Mouse (Mus musculus) cerebellum, adult 9-11 months (tissue): ENCODE results near the gene Eprs.
"Not testable (repeated sequence)": the region's sequence is repeated elsewhere in the genome, so short reads cannot be mapped to it uniquely, and the experiment has no call there.

Source experiments
- DNase-seq: peaks from one replicate; pipeline ENCODE4 v3.0.0; 2022

Gene Eprs

DNA sequence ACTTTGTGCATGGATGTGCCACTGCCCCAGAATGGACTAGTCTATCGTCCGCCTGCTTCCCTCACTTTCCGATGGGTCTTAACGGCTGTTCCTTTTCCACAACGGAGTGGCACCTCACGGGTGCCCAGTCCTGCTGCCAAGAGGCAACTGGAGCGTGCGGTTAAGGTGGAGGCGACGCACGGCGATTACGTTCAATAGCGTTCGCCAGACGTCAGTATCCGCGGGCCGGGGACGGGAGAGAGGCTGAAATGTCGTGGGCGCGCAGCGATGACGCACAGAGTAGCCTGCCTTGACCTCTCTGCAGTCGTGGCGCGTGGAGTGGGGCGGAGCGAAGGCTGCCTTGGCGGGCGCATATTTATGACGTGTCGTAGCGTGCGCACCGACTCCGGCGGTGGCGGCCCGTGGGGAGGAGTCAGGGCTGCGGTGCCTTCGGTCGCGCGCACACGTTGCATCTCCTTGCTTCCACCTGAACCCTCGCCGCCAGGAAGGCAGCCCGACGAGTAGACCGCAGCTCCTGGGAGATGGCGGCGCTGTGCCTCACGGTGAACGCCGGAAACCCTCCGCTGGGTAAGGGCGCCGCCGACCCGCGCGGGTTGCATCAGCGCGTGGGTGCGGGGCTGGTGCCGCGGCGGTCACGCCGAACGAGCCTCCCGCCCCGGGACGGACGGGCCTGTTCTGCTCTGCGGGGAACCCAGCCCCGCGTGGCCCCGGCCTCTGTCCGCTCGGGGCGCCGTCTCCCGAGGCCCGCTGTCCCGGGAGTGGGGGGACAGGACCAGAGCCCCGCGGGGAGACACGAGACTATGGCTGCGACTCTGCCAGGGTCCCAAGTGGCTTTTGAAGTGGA is at the start of gene Eprs:
Gene Eprs, plus strand, starts transcription at position 368 of the 844 bp plus-strand sequence.
- peak; percentile 99 for DNase-seq

DNA sequence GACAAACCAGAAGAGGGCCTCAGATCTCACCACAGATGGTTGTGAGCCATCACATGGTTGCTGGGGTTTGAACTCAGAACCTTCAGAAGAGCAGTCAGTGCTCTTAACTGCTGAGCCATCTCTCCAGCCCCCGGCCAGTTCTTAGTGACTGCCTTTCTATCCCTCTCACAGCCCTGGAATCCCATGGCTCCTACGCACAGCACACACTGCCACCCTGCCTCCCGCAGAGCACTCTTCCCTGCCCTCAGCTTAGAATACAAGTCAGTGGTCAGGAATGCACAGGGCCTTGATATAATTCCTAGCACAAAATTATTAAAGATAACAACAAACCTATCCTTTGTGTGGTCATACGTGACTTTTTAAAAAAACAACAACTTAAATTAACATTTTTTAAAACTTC is 48.3 kb upstream of the Eprs start:
- no peak for DNase-seq

DNA sequence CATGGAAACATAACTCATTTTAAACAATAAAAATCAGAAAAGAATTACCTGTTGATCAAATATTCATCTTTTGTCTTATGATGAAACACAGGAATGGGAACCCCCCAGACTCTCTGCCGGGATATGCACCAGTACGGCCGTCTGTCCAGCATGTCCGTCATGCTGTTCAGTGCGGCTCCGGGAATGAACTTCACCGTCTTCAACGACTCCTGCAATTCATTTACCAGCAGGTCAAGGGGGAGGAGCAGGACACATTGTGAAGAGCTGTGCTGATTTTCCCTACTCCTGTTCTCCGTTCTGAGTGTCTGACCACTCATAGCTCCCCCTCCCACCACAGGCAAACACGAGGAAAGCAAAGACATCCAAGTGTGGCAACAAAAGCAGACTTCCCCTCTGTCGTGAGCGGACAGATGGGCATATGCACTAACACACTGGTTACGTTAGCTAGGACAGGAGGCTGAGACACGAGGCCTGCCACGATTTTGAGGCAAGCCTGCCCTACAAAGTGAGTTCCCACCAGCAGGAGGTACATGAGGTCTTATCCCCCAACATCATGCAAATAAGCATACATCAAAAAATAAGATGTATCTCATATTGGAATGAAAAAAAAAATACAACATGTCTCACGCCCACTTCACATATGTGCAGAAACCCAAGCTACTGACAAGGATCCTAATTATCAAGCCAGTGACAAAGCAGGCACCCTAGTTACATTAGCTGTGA is 46.8 kb upstream of the Eprs start:
- DNase-seq: no peak

DNA sequence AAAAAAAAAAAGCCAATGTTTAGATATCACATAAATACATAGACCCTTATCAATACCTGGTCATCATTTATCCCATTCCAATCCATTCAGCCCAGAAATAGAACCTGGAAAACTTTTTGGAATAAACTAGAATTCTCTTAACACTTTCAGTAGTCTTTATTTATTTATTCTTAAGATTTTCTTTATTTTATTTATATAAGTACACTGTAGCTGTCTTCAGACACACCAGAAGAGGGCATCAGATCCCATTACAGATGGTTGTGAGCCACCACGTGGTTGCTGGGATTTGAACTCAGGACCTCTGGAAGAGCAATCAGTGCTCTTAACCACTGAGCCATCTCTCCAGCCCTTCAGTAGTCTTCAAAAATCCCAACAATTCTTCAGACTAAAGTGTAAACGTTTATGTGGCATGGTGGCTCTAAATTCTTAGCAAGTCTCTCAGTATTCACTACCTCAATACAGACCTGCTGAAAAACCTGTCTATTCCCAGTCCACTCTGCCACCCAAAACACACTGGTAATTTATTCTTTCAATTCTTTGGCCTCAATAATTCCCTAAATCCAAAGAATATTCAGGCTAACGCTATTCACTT is 35.0 kb upstream of the Eprs start:
- not testable (repeated sequence) for DNase-seq

DNA sequence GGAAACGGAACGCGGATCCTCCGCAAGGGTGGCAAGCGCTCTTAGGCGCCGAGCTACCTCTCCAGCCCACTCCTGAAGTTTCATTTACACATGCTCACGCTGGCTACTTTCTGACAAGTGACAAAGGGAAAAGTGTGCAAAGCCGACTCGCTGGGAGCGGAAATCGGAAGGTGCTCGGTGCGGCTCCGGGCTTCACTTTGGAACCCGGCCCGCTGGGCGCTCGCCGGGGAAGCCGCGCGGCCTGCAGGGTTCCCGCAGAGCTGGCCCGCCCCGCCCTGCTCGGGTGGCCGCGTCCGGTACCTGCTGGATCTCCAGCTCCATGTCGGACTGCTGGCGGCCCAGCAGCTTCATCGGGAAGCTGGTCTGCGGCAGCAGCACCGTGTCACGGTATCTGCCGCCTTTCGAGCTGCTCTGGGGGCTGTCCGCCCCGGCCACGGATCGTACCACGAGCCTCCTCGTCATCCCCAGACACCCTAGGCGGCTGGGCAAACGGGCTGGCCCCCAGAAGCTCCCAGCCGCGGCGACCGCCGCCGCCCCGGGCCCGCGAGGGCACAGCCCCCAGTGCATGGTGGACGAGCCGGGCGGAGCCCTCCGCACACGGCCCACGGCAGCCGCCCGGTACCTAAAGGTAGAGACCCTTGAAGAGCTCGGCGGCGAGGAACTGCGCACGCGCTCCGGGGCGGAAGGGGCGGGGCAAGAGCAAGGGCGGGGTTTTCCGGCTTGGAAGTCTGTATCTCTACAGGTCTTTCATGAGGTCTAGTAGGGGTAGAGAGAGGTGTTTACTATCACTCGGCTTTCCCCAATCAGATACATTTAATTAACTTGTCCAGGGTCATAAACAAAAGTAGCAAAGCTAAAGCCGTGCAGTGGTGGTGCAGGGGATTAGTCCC is 33.9 kb upstream of the Eprs start, which contains the start of gene Iars2:
Gene Iars2, minus strand, starts transcription at position 676 of the 890 bp plus-strand sequence.
- DNase-seq: peak; percentile 91

DNA sequence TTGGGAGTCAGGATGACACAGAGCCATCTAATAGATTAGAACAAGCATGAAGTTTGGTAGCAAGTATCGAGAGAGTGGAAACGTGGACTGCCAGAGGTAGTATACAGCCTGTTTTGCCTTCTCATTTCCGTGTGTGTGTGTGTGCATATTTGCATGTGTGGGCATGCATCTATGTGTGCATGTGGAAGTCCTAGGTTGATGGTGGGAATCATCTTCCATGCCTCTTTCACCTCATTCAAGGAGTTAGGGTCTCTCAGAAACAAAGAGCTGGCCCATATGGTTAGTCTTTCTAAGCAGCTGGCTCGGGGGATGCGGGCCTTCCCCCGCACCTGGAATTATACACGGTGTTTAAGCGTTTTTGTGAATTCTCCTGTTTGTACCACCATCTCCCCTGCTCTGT is 33.0 kb upstream of the Eprs start:
- no peak for DNase-seq

DNA sequence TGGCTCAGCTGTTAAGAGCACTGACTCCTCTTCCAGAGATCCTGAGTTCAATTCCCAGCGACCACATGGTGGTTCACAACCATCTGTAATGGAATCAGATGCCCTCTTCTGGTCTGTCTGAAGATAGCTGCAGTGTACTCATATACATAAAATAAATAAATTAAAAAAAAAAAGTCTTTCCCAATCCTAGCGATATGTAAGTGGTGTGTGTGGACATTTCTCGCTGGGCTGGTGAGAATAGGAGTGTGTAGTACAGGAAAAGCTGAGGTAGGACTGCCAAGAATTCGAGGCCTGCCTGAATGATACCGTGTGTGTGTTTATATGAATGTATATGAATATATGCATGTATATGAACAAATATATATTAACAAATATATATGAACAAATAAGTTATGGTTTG is 31.5 kb upstream of the Eprs start:
- DNase-seq: no peak

DNA sequence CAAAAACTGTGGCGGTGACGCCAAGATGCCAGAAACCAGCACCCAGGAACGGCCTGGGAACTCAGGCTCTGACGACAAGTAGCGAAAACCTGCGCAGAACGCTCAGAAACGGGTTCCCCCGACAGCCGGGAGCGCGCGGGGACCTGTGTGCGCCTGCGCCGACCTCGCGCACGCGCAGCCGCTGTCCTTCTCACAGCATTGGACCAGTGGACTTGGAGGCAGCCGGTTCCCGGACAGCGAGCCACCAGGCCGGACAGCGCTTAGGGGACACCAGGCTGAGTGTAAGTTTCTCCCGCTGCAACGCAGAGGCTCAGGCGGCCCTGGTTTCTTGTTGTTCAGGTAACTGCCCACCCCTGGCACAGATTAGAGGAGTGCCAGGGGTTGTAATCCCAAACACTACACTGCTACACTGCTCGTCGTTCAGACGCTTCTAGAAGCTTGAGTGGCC is 30.8 kb upstream of the Eprs start, which contains the start of gene Bpnt1:
Gene Bpnt1, plus strand, starts transcription at position 167 of the 448 bp plus-strand sequence.
- peak; percentile 93 for DNase-seq

DNA sequence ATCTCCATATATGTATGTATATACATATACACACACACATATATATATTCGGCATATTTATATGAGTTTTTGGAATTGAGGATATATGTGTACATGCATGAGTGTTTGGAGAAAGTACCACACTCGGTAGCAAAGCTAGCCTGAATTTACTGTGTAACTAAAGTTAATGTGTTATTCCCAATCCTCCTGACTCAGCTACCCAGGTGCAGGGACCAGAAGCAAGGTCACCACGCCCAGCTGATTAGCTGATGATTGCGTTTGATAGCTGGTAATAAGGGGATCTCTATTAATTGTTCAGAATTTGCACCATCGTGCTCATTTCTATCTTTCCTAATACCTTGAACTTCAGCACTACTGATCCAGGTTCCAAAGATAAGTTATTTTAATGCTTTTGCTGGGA is 29.2 kb upstream of the Eprs start:
- no peak for DNase-seq

DNA sequence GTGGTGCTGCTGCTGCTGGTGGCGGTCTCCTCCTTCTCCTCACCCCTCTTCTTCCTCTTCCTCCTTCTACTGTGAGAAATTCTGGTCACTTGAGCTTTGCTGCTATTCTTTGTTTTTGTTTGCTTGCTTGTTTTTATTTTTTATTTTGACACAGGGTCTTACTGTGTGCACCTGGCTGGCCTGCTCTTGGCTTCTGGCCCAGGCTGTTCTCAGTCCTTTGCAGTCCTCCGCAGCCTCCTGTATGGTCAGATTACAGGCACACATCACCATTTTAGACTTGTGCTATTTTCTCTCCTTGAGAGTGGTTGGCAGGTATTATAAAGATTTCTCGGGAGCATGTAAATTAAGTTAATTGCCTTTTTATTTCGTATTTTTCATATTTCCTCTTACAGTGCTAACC is 28.7 kb upstream of the Eprs start:
- no peak for DNase-seq

DNA sequence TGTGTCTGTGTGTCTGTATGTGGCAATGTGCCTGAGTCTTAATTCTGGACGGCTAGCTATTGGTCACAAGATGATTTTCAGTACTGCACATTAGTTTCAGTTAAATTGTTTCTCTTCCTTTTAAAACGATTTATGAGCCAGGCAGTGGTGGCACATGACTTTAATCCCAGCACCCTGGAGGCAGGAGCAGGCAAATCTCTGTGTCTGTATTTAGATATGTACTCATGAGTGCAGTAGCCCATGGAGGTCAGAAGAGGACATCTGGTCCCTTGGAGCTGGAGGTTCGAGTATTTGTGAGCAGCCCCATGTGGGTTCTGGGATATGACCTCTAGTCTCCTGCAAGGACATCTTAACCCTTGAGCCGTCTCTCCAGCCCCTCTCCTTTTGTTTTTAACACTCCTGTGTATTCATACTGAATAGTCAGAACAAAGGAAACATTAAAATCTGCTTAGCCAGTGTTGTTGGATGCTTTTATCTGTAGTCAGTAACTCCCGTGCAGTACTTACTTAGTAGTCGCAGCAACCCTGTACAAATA is 27.5 kb upstream of the Eprs start:
- DNase-seq: no peak

DNA sequence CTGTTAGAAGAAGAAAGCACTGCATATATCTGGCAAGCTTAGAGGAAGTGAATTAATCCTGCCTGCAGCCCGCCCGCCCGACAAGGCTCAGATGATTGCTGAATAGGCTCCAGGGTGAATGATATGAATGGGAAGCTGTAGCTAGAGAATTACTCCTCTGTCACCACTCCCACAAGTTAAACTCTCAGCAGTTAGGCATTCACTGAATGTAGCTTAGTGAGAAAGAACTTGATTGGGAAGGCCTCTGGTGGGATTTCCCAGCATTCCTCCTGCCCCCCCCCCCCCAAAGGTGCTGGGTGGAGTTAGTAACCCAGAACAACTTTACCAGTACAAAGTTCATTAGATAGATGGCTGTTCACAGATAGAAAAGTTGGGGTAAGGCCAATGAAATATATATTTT is 26.3 kb upstream of the Eprs start:
- no peak for DNase-seq

DNA sequence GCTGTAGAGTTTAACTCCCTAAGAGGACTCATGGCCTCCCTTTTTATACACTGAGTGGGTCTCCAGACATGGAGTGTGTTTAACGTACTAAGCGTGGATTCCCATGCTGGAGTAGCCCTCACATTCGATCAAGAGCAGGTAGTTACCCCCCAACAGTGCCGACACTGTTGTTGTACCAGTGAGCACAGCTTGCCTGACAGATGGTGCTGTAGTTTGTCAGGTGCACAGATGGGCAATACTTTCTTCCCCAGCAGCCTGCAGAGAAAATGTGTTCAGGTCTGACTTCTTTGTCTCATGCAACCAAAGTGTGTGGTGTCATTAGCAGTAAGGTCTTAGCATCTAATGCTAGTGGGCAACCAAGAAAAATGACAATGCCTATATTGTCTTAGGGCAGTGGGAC is 20.4 kb upstream of the Eprs start:
- DNase-seq: peak; percentile 68

DNA sequence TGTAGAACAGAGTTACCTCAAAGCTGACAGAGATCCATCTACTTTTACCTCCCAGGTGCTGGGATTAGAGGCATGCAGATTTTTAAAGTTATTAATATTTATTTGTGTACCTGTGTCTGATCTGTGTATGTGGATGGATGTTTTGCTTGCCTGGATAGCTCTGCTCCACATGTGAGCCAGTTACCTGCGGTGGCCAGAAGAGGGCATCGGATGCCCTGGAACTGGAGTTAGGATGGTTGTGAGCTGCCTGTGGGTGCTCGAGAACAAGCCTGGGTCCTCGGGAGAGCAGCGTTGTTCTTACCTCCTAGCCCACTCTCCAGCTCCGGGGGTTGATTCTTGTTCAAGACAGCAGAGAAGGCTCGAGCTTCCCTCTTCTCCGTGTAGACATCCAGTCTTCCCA is 19.4 kb upstream of the Eprs start:
- DNase-seq: no peak

DNA sequence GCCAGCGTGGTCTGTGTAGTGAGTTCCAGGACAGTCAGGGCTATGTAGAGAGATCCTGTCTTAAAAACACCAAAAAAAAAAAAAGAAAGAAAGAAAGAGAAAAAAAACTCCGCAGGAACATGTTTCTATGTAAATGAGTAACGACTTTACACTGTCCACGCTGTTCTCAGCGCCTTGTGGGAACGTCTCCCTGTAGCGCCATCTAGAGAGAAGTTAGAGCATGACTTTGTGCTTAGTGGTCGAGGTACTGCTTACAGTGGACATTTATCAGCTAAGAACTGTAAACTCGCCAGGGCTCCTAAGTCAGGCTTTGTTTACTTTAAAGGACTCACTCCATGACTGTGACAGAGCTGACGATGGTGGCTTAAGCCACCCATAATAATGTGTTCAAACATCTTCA is 16.7 kb upstream of the Eprs start:
- no peak for DNase-seq

DNA sequence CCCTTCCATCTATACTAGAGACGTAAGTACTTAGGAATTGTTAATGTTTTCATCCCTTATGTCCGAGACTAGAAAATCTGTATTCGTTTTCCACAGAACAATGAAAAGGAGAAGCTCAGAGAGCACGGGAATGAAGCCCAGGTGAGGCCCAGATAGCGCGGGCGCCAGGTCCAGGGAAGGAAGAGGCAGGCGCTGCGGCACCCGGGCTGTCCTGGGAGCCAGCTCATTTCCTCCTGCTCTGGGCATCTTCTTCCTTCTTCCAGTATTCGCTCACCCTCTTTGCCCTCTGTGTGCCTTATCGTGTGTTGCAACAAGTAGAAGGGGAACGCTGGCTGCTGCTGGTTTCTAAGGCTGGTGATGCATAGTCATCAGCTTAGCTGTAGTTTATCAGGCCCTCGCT is 13.1 kb upstream of the Eprs start:
- no peak for DNase-seq

DNA sequence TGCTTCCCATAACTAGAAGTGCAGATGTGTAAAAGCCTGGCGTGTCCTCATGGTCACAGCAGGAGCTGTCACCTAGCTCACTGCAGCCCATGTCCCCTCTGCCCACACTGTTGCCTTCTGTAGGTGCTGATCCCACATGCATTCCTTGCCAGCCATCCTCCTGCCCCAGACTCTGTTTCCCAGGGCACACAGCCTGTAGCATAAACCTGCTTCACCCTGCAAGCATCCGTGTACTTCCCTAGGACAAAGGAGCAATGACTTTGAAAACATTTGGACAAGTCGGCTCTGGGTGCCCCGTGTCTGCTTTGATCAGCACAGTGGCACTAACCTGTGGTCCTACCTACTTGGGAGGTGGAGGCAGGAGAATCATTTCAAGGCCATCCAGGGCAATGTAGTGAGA is 12.2 kb upstream of the Eprs start:
- no peak for DNase-seq

DNA sequence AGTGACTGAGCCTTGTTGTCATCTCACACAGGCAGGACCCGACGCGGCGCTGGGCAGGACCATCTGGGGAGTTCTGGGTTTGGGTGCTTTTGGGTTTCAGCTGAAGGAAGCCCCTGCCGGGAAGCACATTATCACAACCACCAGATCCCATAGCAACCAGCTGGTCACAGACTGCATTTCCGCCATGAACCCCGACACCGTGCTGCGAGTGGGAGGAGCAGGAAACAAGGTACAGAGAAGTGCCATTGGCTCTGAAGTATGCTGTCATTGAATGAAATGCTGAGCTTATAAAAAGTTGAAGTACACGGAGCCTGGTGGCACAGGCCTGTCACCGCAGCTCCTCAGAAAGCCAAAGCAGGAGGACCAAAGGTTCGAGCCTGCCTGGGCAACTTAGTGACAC is 10.7 kb upstream of the Eprs start:
- DNase-seq: no peak

DNA sequence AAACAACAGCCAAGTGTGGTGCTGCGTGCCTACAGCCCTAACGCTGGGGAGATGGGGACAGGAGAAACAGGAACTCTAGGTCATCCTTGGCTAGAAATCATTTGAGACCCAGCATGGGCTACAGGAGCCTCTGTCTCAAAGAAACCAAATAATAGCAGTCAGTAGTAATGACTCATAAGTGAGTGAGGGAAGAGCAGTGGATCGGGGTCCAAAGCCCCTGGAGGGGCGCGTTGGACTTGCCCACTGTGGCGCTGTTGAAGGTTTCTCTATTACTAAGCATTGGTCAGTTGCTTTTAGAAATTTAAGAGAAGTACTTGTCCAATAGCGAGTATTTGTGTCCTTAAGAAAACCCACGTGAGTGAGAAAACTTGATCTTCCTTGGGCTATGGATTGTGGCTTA is 9.5 kb upstream of the Eprs start:
- DNase-seq: no peak

DNA sequence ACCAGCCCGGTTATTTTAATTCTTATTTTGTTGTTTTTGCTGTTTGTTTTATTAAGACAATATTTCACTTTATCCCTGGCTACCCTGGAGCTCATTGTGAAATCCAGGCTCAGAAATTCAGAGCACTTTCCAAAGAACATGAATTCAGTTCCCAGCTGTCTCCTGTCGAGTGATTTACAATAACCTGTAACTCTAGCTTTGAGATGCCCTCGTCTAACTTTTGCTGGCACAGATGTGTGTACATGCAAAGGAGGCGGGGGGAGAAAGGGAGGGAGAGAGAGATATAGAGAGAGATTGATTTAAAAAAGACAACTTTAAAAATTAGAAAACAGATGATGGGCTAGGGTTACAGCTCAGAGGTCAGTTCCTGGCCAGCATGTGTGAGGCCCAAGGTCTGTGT is 8.1 kb upstream of the Eprs start:
- no peak for DNase-seq

DNA sequence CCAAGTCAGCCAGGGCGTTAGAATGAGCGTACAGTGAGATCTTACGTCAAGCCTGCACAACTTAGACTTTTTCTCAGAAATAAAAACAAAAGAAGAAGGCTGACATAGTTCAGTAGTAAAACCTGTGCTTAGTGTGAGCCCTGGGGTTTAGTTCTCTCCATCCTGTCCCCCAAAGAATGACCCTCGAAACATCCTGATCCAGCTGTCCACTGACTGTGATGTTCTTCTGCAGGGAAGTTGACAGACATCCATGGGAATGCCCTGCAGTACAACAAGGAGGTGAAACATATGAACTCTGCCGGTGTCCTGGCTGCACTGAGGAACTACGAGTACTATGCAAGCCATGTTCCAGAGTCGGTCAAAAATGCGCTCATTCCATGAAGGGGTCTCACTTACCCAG is 6.6 kb upstream of the Eprs start:
- DNase-seq: no peak

DNA sequence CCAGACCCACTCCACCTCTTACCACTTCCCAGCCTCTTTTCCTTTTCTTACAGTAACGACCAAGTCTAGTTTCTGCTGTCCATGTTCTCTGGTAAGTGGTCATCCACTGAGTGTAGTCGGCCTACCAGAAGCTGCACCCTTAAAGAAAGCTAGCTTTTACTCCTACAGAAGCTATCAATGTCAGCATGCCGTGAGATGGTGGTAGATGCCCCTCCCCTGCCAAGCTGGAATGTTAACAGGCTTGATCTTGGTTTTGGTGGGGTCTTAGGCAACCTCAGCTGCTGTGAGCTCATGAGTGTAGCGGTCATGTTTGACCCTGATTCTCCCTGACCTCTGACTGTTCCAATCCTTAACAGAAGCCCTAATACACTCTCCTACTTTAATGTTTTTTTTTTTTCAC is 4.6 kb upstream of the Eprs start:
- no peak for DNase-seq
